Mouse (Mus musculus): ENCODE results near the gene Gm45713.

DNA sequence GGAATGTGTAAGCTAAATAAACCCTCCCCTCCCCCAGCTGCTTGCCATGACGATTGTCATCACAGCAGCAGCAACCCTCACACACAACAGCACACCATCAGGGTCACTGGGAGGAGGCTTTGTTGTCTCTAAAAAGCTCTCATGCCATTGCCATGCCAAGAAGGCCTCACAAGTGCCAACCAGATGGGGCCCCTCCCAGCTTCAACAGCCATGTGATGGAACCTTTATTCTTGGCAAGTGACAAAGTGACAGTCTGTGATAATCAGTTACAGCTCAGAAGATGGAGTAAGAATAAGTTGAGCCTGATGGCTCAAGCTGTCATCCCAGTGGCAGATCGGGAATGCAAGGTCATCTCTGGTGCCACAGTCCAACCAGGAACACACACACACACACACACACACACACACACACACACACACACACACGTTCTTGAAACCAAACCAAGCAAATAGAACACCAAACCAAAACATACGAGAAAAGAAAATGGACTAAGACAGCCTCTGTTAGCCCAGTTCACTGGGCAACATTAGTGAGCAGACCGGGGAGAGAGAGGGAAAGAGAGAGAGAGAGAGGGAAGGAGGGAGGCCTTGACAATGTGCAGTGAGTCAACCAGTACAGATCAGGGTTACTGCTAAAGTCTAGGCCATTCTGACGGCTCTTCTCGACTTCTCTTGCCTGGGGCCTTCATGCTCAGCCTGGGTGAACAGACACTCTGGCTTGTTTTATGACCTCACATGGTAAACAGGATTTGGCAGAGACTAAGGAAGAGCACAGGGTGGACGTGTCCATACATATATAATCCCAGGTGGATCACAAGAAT, 4.1 kb upstream of the Gm45713 start:
- no peak for TF ChIP-seq CTCF (IDR thresholded peaks at IDR 0.05; ENCODE audit: control insufficient read depth, insufficient read depth, insufficient replicate concordance, low read depth, low read length)
- no peak for TF ChIP-seq POLR2A (IDR thresholded peaks at IDR 0.05; ENCODE audit: control insufficient read depth, low read depth, low read length)

All from testis, adult 2 months (tissue).